Comparison of ENCODE assay signal across 24 mouse cellular contexts in genomic region chr2:166767591-166767990, GRCm38 (mm10). TPM values are rescaled to one million over a fixed set of nuclear protein-coding genes. Genes with fewer than 3 reads are reported as not detected.
DNase-seq lines count a peak whose midpoint lies in the region; ATAC-seq and TF ChIP-seq lines count a peak whose summit lies in the region.
"Had no signal": no experiment of that assay in that cellular context is flagged by ENCODE, and none has a peak within 500 bp of the region (broad histone marks: within the 10 kb centered on the region; RNA-seq: fewer than 3 reads in every experiment).

No protein-coding gene starts in this region.

- DNase-seq in MEL (ENCODE audit: low read depth, low spot score) (no peak), ZHBTc4 (ENCODE audit: low read depth, low spot score) (peak; percentile 67)
- no peak for DNase-seq in ovary, adult 18-20 months (ENCODE audit: low spot score)
- no peak for DNase-seq in lung, adult 18-20 months
- DNase-seq: adrenal gland, adult 2 months; adrenal gland, postnatal 10 days; adrenal gland, postnatal 25 days; cerebellum, adult 11 months; cerebellum, adult 18-20 months; cerebellum, adult 8-10 months; cerebellum, adult 9-11 months; cerebellum, postnatal 14 days; cerebellum, postnatal 36 days; embryo, embryonic 11 days had no signal

- H3K9me3 ChIP-seq in ES-Bruce4 (replicated peaks; ENCODE audit: control insufficient read depth, insufficient read depth, low read length, poor library complexity, severe bottlenecking) (no peaks in the 10 kb centered on the region), MEL (replicated peaks; ENCODE audit: insufficient read depth, low read length) (no peaks in the 10 kb centered on the region)
- no peaks in the 10 kb centered on the region; the same call in 1 of the 2 replicates for H3K9me3 ChIP-seq in hindbrain, embryonic 16.5 days (ENCODE audit: control insufficient read depth, low read length)
- H3K9me3 ChIP-seq: embryonic facial prominence, embryonic 13.5 days; embryonic facial prominence, embryonic 15.5 days; forebrain, embryonic 10.5 days; forebrain, embryonic 12.5 days; G1E had no signal

- no peak for ATAC-seq in hindbrain, embryonic 16.5 days
- ATAC-seq: forebrain, embryonic 14.5 days; forebrain, embryonic 16.5 days had no signal

- H3K4me2 ChIP-seq in hindbrain, embryonic 16.5 days (ENCODE audit: low read length), result no peak overlapping the region
- H3K4me2 ChIP-seq: embryonic facial prominence, embryonic 13.5 days; embryonic facial prominence, embryonic 15.5 days; forebrain, embryonic 12.5 days had no signal

- TF ChIP-seq EP300 in ES-Bruce4 (IDR thresholded peaks at IDR 0.05; ENCODE audit: insufficient read depth, low read depth, low read length) (no peak), MEL (IDR thresholded peaks at IDR 0.05; ENCODE audit: low read depth in 1 of 2, low read length in 2 of 2) (no peak)

- WGBS in hindbrain, embryonic 16.5 days, result 81% methylated on average over 9 of the region's 9 CpGs

- H3K9ac ChIP-seq in ES-Bruce4 (ENCODE audit: low read depth, poor library complexity, severe bottlenecking) (no peak overlapping the region), MEL (ENCODE audit: control insufficient read depth, low read depth, low read length, poor library complexity, severe bottlenecking) (no peak overlapping the region)
- H3K9ac ChIP-seq in hindbrain, embryonic 16.5 days (ENCODE audit: low read depth, low read length), result no peak overlapping the region
- H3K9ac ChIP-seq: embryonic facial prominence, embryonic 13.5 days; embryonic facial prominence, embryonic 15.5 days; forebrain, embryonic 12.5 days had no signal

- H3K36me3 ChIP-seq in ES-Bruce4 (ENCODE audit: control insufficient read depth, insufficient read depth, low read length, poor library complexity, severe bottlenecking) (no peaks in the 10 kb centered on the region), MEL (ENCODE audit: control insufficient read depth in 1 of 2, insufficient read depth in 2 of 2, low read length in 2 of 2) (no peaks in the 10 kb centered on the region)
- H3K36me3 ChIP-seq in hindbrain, embryonic 16.5 days (ENCODE audit: control insufficient read depth, insufficient read depth, low read length), result no peaks in the 10 kb centered on the region
- H3K36me3 ChIP-seq: embryonic facial prominence, embryonic 13.5 days; embryonic facial prominence, embryonic 15.5 days; forebrain, embryonic 10.5 days; forebrain, embryonic 12.5 days; G1E had no signal

- no peaks in the 10 kb centered on the region for H3K4me1 ChIP-seq in ES-Bruce4 (ENCODE audit: control insufficient read depth, insufficient read depth, low read length)
- no peaks in the 10 kb centered on the region for H3K4me1 ChIP-seq in MEL (ENCODE audit: control insufficient read depth in 1 of 2, insufficient read depth in 2 of 2, low read length in 2 of 2)
- H3K4me1 ChIP-seq in hindbrain, embryonic 16.5 days (ENCODE audit: control insufficient read depth, insufficient read depth, low read depth, low read length), result no peaks in the 10 kb centered on the region; the same call in 1 of the 2 replicates

- no peak for TF ChIP-seq POLR2A in ES-Bruce4 (IDR thresholded peaks at IDR 0.05; ENCODE audit: insufficient read depth, low read length)
- TF ChIP-seq POLR2A in MEL (IDR thresholded peaks at IDR 0.05; ENCODE audit: control insufficient read depth in 1 of 2, insufficient read depth in 1 of 2, low read depth in 1 of 2, low read length in 2 of 2, poor library complexity in 1 of 2), result no peak

- H3K4me3 ChIP-seq in ES-Bruce4 (ENCODE audit: low read depth, low read length) (no peak overlapping the region), MEL (ENCODE audit: control insufficient read depth in 1 of 2, insufficient read depth in 1 of 2, low read depth in 2 of 2, low read length in 2 of 2) (no peak overlapping the region)
- H3K4me3 ChIP-seq in hindbrain, embryonic 16.5 days (ENCODE audit: low read length), result no peak overlapping the region
- H3K4me3 ChIP-seq: embryonic facial prominence, embryonic 13.5 days; embryonic facial prominence, embryonic 15.5 days; erythroblast, embryonic 14.5 days; forebrain, embryonic 10.5 days; forebrain, embryonic 12.5 days had no signal

- TF ChIP-seq CTCF in ES-Bruce4 (IDR thresholded peaks at IDR 0.05; ENCODE audit: low read depth, low read length) (peak; percentile 17), MEL (IDR thresholded peaks at IDR 0.05 in 2 of 3, conservative IDR thresholded peaks at IDR 0.05 in 1 of 3; ENCODE audit: control insufficient read depth in 1 of 3, insufficient read depth in 1 of 3, low read depth in 2 of 3, low read length in 3 of 3, poor library complexity in 1 of 3, severe bottlenecking in 1 of 3) (peak in 1 of 3 experiments; percentile 5; a peak in 1 of 6 replicates)

- no peaks in the 10 kb centered on the region for H3K79me2 ChIP-seq in MEL (ENCODE audit: control insufficient read depth, insufficient read depth, low read length, poor library complexity)

- no peak for TF ChIP-seq RAD21 in MEL (IDR thresholded peaks at IDR 0.05; ENCODE audit: low read depth, low read length)

- H3K27me3 ChIP-seq in ES-Bruce4 (ENCODE audit: control insufficient read depth, insufficient read depth, low read length, poor library complexity, severe bottlenecking), result no peaks in the 10 kb centered on the region
- H3K27me3 ChIP-seq in MEL (ENCODE audit: control insufficient read depth in 1 of 2, insufficient read depth in 2 of 2, low read length in 2 of 2), result no peaks in the 10 kb centered on the region
- H3K27me3 ChIP-seq in hindbrain, embryonic 16.5 days (replicated peaks; ENCODE audit: control insufficient read depth, insufficient read depth, low read length), result no peaks in the 10 kb centered on the region
- H3K27me3 ChIP-seq: embryonic facial prominence, embryonic 13.5 days; embryonic facial prominence, embryonic 15.5 days; forebrain, embryonic 12.5 days had no signal

- no peak overlapping the region for H3K27ac ChIP-seq in ES-Bruce4 (ENCODE audit: insufficient read depth, low read length)
- no peak overlapping the region for H3K27ac ChIP-seq in MEL (ENCODE audit: control insufficient read depth, low read depth, low read length)
- no peak overlapping the region for H3K27ac ChIP-seq in hindbrain, embryonic 16.5 days (ENCODE audit: low read depth, low read length)
- H3K27ac ChIP-seq: embryonic facial prominence, embryonic 13.5 days; embryonic facial prominence, embryonic 15.5 days; forebrain, embryonic 10.5 days; forebrain, embryonic 12.5 days had no signal

TF ChIP-seq in MEL, 35 proteins besides CTCF, POLR2A, EP300 and RAD21:
- peak; percentile 25; the same call in 1 of the 2 replicates for TF ChIP-seq SMC3 (IDR thresholded peaks at IDR 0.05; ENCODE audit: low read depth, low read length)
- TF ChIP-seq TAL1 (IDR thresholded peaks at IDR 0.05; ENCODE audit: low read length), result no peak
- TF ChIP-seq MEF2A (IDR thresholded peaks at IDR 0.05; ENCODE audit: extremely low read depth, insufficient replicate concordance, low read depth, low read length, poor library complexity, severe bottlenecking), result no peak

RNA-seq across cellular contexts. Expression of gene Trp53rkb, which starts 24.7 kb away (rescaled TPM):
- polyA plus RNA-seq in ES-Bruce4 (2011; ENCODE audit: insufficient read depth, insufficient read length, low read depth, missing spikeins) (2.4 and 4.3 TPM in 2 replicates), MEL (2012; ENCODE audit: insufficient read depth in 1 of 2, insufficient read length in 2 of 2, low read depth in 1 of 2, low replicate concordance in 2 of 2, missing spikeins in 1 of 2) (1 to 10 TPM in 1 of 2 experiments, not detected in 1; 6.8 TPM)
- total RNA-seq in MEL (2012; rRNA removed), result 7.6 and 8.9 TPM in 2 replicates
- 7.3 and 7.8 TPM in 2 replicates for polyA plus RNA-seq in hindbrain, embryonic 16.5 days (2015; fragmentation: Nextera tagmentation; extraction: Ambion mirVana)

RNA-seq across cellular contexts. Expression of gene Arfgef2, which starts 37.8 kb away (rescaled TPM):
- polyA plus RNA-seq in ES-Bruce4 (2011; ENCODE audit: insufficient read depth, insufficient read length, low read depth, missing spikeins), result 25.8 and 28.3 TPM in 2 replicates
- total RNA-seq in MEL (2012; rRNA removed), result 18.3 and 19.1 TPM in 2 replicates
- 10 to 100 TPM; 24.5 to 27.4 TPM for polyA plus RNA-seq in MEL (2012; ENCODE audit: insufficient read depth in 1 of 2, insufficient read length in 2 of 2, low read depth in 1 of 2, low replicate concordance in 2 of 2, missing spikeins in 1 of 2)
- polyA plus RNA-seq in hindbrain, embryonic 16.5 days (2015; fragmentation: Nextera tagmentation; extraction: Ambion mirVana), result 4.2 and 5.3 TPM in 2 replicates

RNA-seq across cellular contexts. Expression of gene Prex1, which starts 54.0 kb away (rescaled TPM):
- polyA plus RNA-seq in ES-Bruce4 (2011; ENCODE audit: insufficient read depth, insufficient read length, low read depth, missing spikeins), result 10.0 and 10.2 TPM in 2 replicates
- 8.0 and 8.5 TPM in 2 replicates for total RNA-seq in MEL (2012; rRNA removed)
- 10 to 100 TPM; 15.8 to 33.1 TPM for polyA plus RNA-seq in MEL (2012; ENCODE audit: insufficient read depth in 1 of 2, insufficient read length in 2 of 2, low read depth in 1 of 2, low replicate concordance in 2 of 2, missing spikeins in 1 of 2)
- polyA plus RNA-seq in hindbrain, embryonic 16.5 days (2015; fragmentation: Nextera tagmentation; extraction: Ambion mirVana), result 27.3 and 32.5 TPM in 2 replicates
